Mouse (Mus musculus): ENCODE measurements around the gene Hacd3.
"Not testable (repeated sequence)": the region's sequence is repeated elsewhere in the genome, so short reads cannot be mapped to it uniquely, and the experiment has no call there.

Hacd3 gene

GRCm38 (mm10) chr9:65020991-65021886 is at the start of gene Hacd3:
Gene Hacd3 (minus strand): TSS chr9:65021693.
- peak; percentile 96 for DNase-seq

DNA sequence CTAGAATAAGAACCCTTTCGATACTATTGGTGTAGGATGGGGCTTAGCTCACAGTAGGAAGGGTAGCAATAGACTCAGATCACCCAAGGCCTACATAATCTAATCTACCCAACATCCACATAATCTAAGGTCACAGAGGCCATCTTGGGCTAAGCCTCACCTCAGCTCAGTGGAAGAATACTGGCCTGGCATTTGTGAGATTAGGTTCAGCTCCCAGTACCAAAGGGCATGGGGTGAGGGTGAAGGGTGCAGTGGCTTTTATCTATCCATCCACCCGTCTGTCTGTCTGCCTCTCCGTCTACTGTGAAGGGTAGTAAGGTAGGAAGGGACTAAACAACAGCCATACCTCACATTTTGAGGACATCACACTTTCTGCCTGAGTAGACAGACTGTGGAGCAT is 49.1 kb upstream of the Hacd3 start:
- DNase-seq, result no peak

- DNase-seq, result no peak
Measured at GRCm38 (mm10) chr9:65064251-65064650, 42.8 kb upstream of the Hacd3 start.

DNA sequence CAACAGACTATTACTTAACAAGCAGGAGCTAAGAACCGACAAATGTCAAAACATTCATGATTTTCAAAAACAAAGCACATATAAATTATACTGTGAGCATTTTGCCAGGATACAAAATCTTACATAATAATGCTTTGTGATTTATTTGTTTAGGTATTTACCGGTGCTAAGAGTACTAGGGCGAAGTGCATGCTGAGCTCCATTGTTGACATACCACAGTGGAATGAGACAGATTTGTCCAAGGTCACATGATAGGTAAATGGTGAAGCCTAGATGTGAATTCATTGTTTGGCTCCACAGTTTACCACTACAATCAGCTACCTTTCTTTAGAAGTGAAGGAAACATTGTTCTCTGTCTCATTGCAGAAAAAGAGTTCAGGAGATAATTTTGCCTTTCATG is 29.5 kb upstream of the Hacd3 start:
- DNase-seq, result no peak

DNA sequence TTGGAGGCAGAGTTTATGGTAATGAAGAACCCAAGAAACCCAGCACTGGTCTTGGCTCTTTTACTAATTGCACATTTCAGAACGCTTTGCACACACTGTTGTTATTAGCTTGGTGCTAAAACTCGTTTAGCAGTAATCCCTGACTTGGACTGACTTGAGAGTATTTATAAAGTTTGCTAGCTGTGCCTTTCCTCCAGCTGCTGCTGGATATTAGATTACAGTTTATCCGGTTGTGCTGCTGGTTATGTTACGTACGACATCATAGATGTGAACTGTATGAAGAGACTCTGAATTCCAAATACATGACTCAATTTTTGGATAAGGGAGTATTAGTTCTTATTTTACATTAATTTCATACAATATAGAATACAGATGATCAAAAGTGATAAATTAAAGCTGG is 27.9 kb upstream of the Hacd3 start:
- DNase-seq, result no peak

DNA sequence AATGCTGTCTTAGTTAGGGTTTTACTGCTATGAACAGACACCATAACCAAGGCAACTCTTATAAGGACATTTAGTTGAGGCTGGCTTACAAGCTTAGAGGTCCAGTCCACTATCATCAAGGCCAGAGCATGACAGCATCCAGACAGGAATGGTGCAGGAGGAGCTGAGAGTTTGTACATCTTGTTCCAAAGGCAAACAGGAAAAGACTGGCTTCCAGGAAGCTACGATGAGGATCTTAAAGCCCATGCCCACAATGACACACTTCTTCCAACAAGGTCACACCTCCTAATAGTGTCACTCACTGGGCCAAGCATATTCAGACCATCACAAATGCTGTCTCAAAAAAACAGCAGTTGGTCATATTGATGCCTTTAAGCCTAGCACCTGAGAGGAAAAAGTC is 25.5 kb upstream of the Hacd3 start:
- no peak for DNase-seq

DNA sequence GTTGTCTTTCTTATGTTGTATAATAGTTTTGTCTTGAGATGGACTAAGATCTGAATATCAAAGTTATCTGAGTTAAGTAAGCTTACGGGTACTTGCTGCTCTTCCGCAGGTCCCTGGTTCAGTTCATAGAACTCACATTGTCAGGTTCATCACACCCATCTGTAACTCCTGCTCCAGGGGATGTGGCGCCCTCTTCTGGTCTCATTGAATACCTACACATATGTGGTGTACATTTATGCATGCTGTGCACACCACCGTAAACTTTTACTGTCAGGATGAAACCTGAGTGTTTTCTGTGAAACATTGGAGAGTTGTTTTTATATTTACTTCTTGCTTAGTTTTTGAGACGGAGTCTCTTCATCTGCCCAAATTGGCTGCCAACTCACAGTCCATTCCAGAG is 19.9 kb upstream of the Hacd3 start:
- no peak for DNase-seq

DNA sequence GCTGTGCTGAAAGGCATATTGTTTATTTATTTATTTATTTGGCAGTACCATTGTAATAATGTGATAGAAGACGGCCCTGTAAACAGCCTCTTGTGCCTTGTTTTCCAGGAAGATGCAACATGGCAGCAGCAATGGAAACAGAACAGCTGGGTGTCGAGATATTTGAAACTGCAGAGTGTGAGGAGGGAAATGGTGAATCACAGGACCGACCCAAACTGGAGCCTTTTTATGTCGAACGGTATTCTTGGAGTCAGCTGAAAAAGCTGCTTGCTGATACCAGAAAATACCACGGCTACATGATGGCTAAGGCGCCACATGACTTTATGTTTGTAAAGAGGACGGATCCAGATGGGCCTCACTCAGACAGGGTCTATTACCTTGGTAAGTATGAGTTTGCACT is 15.4 kb upstream of the Hacd3 start:
- no peak for DNase-seq

DNA sequence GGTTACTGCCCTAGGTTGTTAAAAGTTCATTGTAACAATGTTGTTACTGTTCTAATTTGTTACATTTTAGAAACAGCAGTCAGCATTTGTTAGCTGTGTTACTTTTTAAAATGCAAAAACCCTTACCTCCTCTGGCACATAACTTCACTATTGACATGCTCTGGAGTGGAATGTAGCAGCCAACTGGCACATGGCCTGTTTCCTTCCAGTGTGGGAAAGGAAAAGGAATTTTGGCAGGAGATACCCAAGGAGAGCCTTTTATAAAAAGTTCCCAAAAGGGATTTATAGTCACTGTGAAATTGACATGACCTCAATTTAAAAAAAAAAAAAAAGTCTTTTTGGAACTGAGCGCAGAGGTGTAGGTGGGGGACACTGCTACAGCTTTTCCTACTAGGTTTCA is 15.0 kb upstream of the Hacd3 start:
- DNase-seq, result no peak

GRCm38 (mm10) chr9:65032269-65033108 is 11.0 kb upstream of the Hacd3 start, which contains the start of gene Dpp8:
Gene Dpp8 (plus strand): TSS chr9:65032414.
- DNase-seq, result peak; percentile 96

- DNase-seq, result no peak
Measured at GRCm38 (mm10) chr9:65031894-65032268, 10.4 kb upstream of the Hacd3 start.

- DNase-seq, result not testable (repeated sequence)
Measured at GRCm38 (mm10) chr9:65031355-65031754, 9.9 kb upstream of the Hacd3 start.

- no peak for DNase-seq
Measured at GRCm38 (mm10) chr9:65028313-65028712, 6.8 kb upstream of the Hacd3 start.

- no peak for DNase-seq
Measured at GRCm38 (mm10) chr9:65027241-65027640, 5.7 kb upstream of the Hacd3 start.

DNA sequence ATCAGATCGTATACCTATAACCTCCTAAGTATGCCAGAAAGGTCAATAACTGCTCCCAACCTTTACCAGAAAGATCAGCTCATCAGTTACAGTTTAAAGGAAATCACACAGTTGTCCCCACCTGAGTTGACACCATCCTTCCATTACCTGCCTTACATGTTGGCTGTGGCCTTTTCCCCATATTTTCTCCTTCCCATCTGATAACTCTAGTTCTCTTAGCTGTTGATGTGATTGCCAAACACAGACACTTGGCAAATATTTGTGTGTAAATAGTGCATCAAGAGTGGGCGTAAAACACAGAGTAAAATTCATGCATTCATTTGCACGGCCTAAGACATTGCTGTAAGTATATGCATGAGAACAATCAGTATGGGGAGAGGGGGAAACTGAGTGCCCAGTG is 2.0 kb upstream of the Hacd3 start:
- DNase-seq, result no peak

- no peak for DNase-seq
Measured at GRCm38 (mm10) chr9:65022580-65023135, 1.2 kb upstream of the Hacd3 start.

- peak; percentile 20 for DNase-seq
Measured at GRCm38 (mm10) chr9:65021887-65022579, 540 bp upstream of the Hacd3 start.

DNA sequence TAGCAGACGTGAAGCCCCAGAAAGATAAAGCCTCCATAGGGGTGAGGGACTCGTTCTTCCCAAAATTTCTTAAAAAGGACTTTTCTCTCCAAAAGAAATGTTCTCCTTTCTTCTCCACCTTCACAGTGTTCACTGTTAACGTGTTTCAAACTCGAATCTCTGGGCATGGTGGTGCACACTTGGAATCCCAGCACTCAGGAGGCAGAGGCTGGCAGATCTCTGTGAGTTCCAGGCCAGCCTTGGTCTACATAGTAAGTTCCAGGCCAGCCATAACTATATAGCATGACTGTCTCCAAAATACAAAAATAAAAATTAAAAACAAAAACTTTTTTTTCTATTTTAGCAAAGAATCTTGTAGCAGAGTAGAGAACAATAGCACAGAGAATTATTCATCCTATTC is 1.4 kb downstream of the Hacd3 start:
- DNase-seq, result no peak

- DNase-seq, result no peak
Measured at GRCm38 (mm10) chr9:65019146-65019545, 2.3 kb downstream of the Hacd3 start.

DNA sequence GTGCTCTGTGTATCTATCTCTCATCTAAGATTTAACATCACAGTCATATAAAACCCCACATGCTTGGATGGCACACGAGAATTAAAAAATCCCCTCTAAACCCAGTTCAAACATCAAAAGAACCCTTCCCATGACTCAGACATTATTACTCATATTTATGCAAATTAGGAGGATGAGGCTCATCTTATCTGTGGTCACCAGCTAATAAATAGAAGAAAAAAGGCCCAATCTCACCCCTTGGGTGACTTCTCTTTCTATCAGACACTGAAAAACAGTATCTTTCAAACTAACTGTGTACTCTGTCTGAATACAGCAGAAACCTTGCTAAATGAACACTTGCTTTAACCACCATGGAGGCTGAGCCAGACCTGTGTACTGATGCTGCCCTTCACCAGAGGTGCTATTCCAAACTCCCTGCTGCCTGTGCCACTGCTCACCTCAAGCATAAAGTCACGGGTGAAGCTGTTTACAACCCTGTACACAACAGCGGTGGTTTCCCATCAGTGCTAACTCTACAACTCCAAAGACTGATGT is 2.8 kb downstream of the Hacd3 start:
- DNase-seq, result no peak

- no peak for DNase-seq
Measured at GRCm38 (mm10) chr9:65017896-65018295, 3.6 kb downstream of the Hacd3 start.

DNA sequence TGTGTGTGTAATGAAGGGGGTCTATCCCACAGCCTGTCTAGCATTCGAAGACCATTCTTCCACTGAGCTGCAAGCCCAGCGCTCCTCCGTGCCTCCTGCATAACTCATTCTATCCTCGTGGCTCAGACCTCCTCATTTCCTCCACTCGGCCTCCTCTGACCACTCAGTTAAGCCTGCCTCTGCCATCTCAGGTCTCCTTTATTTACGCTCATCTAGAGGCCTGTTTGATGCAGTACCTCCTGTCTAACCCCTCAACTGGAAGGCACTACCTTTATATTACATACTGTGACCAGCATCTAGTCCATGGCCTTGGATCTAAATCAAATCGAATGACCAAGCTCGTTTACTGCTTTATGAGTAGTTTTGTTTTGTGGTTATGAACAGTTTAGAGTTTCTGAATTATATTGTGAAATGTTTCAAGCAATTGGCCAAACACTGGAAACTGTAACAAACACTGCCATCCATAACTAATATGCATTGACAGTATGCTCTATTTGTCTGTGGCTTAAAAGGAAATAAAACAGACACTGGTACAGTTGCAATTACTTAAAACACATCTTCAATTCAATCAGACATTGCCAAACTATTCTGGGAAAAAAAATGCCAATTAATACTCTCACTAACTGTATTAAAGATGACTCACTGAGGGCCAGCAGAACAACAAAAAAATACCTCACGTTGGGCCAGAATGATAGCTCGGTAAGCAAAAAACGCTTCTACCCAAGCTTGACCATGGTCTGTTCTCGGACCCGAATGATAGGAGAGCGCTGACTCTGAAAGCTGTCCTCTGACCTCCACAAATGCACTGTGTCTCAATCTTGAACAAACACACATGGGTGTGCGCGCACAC is 4.3 kb downstream of the Hacd3 start:
- DNase-seq, result no peak
